Mouse (Mus musculus) CH12F3 (cell line): ENCODE measurements around the gene Abraxas1.

ENCODE experiments used
- in situ Hi-C: fragments of 300-500 bp; cut with MboI; formaldehyde crosslinking; loops from 2 replicates; pipeline ENCODE4 v1.14.3; 2020; ENCODE audit warnings: low sequenced_read_pairs

Abraxas1 gene

DNA sequence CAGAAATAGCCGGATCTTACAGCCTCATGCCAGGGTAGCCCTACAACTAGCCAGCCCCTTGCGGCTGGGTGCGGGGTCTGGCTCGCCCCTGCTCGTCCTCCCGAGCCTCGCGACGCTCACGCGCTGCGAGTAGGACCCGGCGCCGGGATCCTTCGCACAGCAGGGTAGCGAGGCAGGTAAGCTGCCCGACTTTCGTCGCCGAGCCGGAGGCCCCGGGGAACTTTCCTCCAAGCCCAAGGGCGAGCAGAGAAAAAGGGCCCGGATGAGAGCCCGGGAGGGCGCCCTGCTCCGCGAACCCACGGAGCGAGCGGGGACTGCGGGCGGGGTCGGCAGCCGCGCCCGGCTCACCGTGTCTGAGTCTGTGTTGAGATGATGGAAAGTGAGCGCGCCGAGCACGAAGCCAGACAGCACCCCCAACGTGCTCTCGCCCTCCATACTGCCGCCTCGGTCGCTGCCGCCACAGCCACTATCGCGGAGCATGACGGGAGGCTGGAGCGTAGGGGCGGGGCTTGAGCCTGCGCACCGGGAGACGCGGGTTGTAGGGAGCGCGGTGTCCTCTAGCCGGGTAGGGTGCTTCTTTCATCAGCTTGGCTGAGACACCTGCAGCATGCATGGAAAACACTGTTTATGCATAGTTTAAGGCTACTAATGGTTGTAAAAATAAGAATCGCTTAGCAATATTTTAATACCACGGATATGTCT, at the start of gene Abraxas1:
Abraxas1 (minus strand) TSS at position 483 of the 702 bp plus-strand sequence.
- in situ Hi-C loops: loop anchor here (5.0 kb wide), 1 partner anchor 92 kb away; no protein-coding TSS in a partner anchor

DNA sequence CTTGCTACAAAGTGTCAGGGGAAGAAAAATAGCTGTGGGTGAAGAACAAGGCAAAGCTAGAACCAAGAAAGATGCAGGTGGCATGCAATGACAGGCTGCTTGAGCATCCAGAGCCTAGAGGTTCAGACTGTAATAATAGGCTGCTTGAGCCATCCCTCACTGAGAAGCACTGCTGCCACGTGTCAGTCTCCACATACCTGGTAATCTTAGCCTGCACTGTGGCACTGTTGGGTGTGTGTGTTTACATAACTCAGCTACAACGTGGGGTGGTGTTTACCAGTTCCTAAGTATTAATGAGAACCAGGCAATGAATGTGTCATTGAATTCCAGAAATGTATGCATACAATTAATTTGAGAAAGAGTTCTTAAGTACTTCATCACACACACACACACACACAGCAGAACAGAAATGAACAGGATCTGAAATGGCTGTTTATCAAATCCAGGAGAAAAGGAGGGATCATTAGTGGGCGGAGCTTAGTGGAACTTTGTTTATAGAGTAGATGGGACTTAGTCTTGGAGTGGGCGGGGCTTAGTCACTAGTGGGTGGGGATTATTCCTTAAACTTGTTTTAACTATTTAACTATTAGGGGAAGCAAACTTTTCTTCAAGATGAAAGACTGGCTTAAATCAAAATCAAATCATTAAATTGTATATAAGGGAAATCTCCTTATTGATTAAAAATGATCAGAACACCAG, 48.6 kb upstream of the Abraxas1 start:
- in situ Hi-C loops: no loop called here

DNA sequence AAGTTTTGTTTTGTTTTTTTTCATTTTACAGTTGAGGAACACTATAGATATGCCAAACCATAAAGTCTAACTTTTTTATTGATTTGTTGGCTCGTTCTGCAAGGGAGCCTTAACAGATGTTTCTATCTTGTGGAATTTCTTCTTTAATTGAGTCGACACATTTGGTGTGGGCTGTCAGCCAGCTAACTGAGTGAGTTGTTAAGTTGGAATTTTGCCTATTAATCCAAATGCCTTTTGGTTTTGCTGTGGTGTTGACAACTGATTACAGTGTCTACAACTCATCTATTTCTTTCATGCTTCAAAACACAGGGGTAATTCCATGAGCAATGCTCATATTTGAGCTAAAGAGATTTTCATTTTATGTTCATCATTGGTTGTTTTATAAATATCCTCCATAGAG, 45.4 kb upstream of the Abraxas1 start:
- in situ Hi-C loops: no loop called here

DNA sequence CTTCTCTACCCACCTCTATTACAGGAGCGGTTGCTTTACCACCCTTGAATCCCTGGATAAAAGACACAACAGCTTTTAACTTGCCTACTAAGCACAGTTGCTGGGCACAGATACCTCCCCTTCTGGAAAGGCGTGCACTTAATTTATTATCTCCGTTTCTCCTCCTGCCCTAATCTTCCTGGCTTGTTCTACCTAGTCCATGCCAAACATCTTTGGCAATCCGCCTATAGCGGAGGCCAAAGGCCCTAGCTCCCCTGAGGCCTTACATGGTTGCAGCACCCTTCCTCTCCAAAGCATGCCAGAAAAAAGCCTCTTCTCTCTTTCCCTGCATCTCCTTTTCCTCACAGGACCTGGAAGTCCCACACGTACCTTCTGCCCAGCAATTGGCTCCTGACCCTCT, 43.7 kb upstream of the Abraxas1 start:
- in situ Hi-C loops: no loop called here

DNA sequence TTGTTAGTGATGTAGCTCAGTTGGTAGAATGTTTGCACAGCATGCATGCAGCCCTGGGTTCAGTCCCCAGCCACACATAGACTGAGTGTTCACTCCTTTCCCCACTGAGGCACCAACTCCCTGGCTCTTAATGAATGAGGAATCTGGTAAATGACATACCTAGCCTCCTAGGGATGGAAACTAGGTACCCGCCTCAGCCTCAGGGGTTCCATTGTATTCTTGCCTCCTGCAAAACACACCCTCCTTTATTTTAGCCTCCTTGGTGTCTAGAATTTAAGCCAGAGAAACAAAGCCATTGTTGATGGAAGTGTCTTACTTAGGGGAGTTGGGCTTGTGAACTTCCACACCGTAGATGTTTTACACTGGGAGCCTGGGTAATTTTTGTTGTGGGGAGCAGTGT, 42.3 kb upstream of the Abraxas1 start:
- in situ Hi-C loops: no loop called here

DNA sequence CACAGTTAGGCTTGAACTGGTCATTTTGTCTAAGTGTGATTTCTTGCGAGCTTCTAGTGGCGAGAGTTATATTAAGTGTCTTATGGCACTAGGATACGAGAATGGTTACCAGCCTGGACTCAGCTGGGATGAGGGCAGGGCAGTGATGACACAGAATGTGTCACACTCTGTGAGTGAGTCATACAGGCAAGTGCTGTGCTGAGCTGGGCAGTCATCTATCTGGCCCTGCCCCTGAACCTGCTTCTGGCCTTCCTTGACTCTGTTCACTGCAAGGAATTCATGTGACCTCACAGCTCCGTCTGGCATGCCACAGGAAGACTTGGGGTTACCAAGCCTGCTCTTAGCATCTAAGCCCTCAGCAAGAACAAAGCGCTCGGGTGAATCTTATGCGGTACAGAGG, 41.0 kb upstream of the Abraxas1 start:
- in situ Hi-C loops: no loop called here

DNA sequence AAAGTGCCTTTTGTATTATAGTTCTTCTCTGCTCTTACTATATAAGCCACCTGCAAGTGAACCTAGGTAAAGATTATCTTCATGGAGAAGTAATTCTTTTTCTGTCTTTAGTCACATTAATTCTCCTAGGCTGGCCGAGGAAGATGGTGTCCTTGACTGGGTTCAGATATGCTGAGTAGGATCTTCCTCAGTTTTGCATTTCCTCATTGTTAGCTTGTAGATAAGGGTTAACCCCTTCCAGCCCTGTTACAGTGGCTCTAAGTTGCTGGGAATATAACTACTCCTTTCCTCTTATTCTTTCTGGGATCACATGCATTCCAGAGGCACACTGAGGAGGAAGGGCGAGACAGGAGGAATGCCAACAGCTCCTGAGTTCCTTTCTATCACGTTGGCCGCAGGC, 40.4 kb upstream of the Abraxas1 start:
- in situ Hi-C loops: no loop called here

DNA sequence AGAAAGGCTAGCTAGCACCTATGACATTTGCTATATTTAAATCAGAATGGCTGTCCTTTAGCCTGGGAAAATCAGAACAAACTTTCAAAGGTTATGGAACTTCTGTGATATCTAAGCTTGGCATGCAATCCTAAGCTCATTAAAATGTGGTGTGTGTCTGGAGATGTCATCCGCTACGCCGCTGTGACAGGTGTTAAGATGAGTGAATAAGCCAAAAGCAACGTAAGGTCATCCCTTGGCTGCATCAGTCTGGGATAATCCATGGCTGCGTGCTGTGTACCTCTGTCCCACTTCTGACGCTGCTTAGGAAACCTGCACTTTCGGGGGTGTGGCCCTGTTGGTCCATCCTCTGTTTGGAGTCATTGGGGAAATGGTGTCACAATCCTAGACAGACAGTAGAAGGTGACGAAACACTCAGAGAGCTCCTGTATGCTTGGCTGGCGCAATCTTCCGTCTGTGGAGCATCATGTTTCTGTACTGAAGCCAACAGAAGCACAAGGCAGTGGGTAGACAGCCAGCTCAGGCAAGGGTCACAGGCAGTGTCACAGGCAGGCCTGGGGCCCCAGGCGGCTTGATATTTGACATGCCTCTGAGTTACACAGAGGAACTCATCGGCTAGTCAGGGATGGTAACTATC, 39.8 kb upstream of the Abraxas1 start:
- in situ Hi-C loops: no loop called here

DNA sequence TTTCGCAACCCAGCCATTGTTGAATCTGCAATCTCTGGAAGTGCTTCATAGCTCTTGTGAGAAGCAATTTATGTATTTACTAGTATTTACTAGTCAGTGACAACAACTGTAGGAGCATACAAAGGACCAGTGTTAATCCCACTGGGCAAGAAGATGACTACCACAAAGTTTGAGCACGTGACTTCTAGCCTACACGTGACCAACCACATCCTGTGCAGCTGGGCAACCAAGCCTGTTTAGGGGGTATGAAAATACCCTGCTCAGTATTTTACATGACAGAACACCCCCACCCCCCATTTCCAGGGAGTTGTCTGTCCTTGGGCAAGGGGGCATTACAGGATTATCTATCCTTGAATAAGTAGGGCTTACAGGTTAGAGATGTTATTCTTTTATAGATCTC, 35.8 kb upstream of the Abraxas1 start:
- in situ Hi-C loops: no loop called here

DNA sequence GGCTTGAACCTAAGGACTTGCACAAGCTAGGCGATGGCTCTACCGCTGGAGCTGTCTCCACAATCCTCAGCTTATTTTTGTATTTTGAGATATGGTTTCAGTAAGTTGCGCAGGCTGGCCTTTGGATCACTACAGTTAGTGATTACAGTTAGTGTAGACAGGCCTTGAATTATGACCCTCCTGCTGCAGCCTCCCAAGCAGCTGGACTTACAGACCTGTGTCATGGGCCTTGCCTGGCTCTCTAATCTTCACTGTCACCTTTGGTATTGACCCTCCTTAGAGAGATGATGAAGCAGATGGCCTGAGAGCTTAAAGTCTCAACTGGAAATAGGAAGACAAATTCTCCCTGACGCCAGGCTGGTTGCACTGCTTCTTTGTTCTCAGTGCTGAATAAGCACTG, 33.2 kb upstream of the Abraxas1 start:
- in situ Hi-C loops: no loop called here

DNA sequence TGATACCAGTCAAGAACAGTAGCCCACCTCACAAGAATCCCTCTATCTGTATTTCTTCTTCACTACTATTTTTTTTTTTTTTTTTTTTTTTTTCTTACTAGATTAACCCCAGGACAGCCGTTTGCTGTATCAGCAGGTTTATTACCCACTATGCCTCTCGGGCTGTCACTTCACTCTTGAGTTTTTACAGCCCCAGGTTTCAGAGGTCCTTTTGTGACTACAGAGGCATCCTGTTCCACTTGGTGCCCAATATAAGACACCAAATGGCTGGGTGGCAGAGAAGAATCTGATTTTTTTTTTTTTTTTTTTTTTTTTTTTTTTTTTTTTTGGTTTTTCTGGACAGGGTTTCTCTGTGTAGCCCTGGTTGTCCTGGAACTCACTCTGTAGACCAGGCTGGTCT, 26.4 kb upstream of the Abraxas1 start:
- in situ Hi-C loops: no loop called here

DNA sequence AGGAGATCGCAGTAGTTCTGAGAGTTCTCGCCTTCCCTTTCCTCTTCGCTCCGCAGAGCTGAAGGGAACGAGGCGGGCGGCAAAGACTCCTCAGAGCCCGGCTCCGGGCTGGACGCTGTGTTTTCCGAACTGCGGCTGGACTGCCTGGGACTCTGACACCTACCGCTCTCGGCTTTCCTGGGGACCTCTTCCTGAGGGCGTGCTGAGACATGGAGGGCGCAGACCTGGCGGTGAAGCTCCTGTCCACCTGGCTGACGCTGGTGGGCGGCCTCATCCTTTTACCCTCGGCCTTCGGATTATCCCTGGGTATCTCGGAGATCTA, 25.8 kb upstream of the Abraxas1 start:
- in situ Hi-C loops: no loop called here

DNA sequence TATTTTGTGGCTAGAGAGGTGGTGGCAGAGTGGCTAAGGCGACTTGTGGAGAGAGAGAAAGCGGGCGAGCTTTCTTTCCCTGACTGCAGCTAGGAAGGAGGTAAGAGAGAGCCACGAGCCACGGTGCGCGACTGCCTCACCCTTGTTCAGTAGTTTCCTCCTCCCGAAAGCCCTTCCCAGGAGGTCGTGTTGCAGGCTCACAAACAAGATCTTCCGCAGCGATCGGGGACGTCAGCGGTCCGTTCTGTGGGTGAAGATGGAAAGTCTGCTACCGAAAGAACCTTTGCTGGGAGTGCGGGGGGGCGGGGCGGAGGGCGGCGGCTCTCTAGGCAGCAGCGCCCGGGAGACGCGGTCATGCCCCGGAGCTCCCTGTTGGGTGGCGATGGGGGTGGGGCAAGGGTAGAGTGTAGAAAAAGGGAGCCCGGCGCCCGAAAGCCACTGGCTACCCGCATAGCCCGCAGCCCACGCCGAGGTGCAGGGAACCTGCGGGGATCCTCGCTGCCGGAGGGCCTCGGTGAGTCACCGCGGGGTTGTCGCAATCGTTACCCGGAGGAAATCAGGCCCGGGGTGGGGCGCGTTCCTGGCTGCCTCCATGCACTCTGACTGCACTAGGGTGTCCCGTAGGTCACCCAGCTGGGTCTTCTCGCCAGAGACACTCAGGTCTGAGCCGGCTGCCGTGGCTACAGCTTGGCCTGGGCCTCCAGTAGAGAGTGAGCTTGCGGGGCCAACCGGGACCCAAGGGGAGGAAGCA, 25.3 kb upstream of the Abraxas1 start:
- in situ Hi-C loops: no loop called here

DNA sequence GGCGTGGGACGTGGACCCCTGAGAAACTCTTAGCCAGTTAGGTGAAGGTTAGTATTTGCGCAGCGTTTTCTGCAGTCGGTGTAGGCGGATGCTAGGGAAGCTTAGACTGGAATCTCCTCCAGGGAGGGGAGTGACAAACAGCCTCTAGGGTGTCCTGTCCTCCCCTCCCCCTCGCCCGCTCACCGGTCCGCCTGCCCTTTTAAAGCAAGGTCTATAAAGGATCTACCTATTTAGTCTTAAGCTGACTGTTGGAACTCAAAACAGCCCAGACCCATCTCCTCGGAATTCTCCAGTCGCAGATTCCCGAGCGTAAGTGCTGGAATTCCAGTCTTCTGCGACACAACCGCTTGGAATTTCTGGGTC, 24.7 kb upstream of the Abraxas1 start, which contains the start of gene Gpat3:
Gpat3 (plus strand) TSS at position 229 of the 363 bp plus-strand sequence.
- in situ Hi-C loops: no loop called here

DNA sequence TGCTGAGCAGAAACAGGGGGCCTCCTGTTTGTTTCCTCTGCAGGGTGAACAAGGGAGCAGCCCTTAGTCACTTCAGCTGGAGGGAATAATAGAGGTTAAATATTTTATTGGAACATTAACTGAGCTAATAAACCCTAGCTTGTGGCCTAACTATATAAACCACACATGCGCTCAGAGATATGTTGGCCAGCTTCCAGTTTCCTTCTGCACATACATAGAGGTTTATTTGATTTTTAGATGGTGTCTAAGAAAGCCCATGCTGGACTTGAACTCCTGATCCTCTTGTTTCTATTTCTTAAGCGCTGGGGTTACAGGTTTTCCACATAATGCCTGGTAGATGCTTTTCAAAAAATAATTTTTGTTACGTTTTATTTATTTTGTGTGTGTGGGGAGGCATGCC, 23.7 kb upstream of the Abraxas1 start:
- in situ Hi-C loops: no loop called here

DNA sequence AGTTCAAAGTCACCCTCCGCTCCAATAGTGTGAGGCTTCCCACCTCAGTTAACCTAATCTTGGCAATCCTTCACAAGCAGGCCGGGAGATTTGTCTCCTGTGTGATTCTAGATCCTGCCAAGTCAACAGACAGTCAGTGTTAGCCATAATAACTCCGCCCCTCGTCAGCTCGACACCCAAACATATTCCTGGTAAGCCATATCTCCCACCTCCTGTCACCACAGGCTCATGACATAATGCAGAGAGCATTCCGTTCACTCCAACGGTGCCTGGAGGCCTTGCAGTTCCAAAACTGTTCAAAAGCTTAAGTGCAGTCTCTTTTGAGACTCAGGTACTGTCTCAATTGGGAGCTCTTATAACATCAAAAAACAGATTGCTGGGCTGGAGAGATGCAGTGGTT, 17.1 kb upstream of the Abraxas1 start:
- in situ Hi-C loops: no loop called here

DNA sequence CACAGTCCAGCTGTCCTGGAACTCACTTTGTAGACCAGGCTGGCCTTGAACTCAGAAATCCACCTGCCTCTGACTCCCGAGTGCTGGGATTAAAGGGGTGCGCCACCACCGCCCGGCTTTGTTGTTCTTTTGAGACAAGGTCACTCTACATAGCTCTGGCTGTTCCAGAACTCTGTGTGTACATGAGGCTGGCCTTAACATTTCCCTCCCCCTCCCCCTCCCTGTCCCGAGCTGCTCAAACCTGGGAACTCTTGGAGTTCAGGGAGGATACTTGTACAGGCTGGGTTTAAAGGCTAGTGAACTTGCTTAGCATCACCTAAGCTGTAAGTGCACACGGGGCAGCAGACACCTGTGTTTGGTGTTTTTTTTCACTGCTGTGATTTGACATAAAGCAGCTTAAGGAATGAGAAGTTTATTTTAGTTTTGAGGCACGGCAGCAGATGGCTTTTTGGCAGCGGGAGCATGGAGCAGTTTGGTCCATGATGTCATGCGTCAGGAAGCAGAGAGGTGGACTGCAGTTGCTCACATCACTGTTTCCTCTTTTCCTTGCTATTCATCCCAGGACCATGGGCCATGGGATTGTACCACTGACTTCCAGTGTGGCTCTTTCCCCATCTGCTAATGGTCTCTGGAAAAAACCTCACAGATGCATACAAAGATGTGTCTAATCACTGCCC, 15.2 kb upstream of the Abraxas1 start:
- in situ Hi-C loops: no loop called here

DNA sequence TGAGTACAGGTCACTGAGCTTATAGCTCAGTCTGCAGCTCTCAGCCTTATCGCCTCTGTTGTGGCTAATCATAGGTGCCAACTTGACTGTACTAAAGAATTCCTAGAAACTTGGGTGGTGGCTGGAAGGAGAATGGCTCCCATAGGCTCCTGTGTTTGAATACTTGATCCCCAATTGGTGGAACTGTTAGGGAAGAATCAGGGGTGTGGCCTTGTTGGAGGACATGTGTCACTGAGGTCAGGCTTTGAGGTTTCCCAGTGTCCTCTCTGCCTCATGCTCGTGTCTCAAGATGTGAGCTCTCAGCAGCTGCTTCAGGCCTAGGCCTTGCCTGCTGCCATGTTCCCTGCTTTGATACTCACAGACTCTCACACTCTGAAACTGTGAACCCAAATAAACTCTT, 13.1 kb upstream of the Abraxas1 start:
- in situ Hi-C loops: no loop called here

DNA sequence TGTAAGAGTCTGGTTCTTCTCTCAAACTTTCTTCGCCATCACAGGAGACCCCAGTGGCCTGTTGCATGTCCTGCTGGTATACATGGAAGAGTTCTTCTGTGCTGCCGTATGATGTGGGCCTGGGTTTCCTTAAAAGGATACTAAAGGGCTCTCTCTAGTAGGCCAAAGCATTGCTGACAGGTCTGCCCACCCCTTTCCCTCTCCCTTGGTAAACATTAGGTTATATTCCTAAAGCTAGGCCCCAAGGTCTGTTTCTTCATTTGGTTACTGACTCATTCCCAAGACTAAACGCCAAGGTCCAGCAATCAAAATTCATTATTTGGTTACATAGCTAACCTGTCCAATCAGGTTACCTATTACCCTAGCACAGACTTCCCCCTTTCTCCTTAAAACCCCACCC, 11.9 kb upstream of the Abraxas1 start:
- in situ Hi-C loops: no loop called here

DNA sequence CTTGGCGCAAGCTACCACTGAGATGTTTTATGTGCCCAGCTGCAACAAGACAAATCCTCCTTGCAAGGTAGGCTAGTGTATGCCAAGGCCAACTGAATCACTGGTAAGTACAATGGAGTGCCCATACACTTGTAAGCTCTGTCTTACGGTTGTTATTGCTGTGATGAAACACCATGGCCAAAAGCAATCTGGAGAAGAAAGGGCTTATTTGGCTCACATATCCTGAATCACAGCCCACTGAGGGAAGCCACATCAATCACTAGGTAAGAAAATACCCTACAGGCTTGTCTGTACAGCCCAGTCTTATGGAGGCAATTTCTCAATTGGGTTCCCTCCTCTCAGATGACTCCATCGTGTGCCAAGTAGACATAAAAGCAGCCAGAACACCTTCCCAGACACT, 7.9 kb upstream of the Abraxas1 start:
- in situ Hi-C loops: no loop called here

DNA sequence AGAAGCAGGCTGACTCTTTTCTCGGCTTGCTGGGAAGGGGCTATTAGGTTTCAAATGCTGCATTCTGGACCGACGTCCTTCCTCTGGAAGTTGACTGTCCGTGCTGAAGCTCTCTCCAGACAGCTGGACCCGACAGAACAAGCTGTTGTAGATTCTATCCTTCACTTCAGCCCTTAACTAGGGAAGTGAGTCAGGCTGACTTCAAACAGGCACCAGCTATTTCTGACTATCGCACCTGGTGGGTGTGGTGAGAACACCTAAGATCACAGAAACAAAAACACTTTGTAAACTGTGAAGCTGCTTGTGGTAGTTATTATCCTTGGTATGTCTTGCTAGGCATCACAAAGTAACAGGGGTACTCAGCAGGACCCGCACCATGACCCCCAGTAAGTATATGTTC, 5.8 kb upstream of the Abraxas1 start:
- in situ Hi-C loops: no loop called here
